Mouse (Mus musculus): ENCODE results near the gene Tmem217. TPM values are rescaled to one million over a fixed set of nuclear protein-coding genes. Genes with fewer than 3 reads are reported as not detected.
"Not testable (repeated sequence)": the region's sequence is repeated elsewhere in the genome, so short reads cannot be mapped to it uniquely, and the experiment has no call there.

Tmem217 gene
- polyA plus RNA-seq, 1 experiment from 2014 or later: 1.2 TPM

DNA sequence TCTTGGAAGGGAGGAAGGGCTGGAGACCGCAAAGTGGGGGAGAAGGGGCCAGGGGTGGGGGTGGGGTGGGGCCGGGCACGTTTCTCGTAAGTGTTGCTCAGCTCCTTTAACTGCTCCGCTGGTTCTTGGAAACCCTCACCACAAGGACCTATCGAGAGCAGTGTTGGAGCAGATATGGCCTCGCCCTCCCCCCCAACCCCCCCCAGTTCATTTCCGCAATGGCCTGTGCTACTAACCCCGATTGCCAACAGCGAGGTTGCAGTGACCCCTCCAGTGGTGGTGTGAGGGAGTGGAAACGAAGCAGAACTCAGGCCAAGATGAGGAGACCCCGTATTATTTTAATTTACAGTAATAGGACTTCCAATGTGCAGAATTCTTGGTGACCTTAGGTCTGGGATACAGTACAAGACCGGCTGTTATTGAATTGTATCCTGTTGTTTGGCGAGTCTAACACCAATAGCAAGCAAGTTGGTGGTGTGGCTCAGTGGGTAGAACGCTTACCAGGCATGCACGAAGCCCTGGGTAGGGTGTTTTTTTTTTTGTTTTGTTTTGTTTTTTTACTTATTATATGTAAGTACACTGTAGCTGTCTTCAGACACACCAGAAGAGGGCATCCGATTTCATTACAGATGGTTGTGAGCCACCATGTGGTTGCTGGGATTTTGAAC, 51.2 kb downstream of the Tmem217 start:
- no peak overlapping the region for H3K4me3 ChIP-seq (replicated peaks)
- no peak overlapping the region for H3K27ac ChIP-seq (replicated peaks)
- H3K27me3 ChIP-seq (replicated peaks): no peaks in the 10 kb centered on the region
- H3K4me2 ChIP-seq: no peak overlapping the region
- H3K4me1 ChIP-seq: peaks cover 9% of the 10 kb centered on the region
- no peaks in the 10 kb centered on the region for H3K9me3 ChIP-seq (replicated peaks)
- ATAC-seq (ENCODE audit: low FRiP score): no peak
- no peak overlapping the region for H3K9ac ChIP-seq (replicated peaks)
- 80% methylated on average over 17 of the region's 17 CpGs for WGBS
- H3K36me3 ChIP-seq: no peaks in the 10 kb centered on the region

DNA sequence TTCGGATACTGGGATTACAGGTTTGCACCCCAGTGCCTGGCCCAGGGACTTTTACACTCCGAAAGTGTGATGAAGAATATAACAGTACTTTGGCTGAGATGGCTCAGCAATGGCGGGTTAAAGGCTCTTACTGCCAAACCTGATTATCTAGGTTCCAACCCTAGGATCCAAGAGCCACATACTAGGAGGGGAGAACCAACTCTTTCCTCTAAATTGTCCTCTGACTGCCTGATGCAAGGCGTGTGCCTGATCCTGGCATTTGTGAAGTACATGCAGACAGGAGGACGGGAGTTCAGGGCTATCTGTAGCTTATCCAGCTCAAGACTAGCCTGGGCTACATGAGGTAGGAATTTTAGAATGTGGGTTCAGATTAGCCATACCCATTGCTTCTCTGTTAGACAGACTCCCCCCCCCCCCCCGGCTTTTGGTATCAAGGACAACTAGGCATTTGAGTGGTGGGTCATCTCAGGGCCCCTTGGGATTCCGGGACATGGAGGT, 51.9 kb downstream of the Tmem217 start:
- no peak for ATAC-seq (ENCODE audit: low FRiP score)
- Histone ChIP-seq H3K4me2 (no peak overlapping the region), H3K36me3 (no peaks in the 10 kb centered on the region), H3K4me1 (peaks cover 9% of the 10 kb centered on the region), H3K27ac (replicated peaks) (no peak overlapping the region), H3K27me3 (replicated peaks) (no peaks in the 10 kb centered on the region), H3K9me3 (replicated peaks) (no peaks in the 10 kb centered on the region), H3K4me3 (replicated peaks) (no peak overlapping the region), H3K9ac (replicated peaks) (no peak overlapping the region)
- 82% methylated on average over 7 of the region's 7 CpGs for WGBS

DNA sequence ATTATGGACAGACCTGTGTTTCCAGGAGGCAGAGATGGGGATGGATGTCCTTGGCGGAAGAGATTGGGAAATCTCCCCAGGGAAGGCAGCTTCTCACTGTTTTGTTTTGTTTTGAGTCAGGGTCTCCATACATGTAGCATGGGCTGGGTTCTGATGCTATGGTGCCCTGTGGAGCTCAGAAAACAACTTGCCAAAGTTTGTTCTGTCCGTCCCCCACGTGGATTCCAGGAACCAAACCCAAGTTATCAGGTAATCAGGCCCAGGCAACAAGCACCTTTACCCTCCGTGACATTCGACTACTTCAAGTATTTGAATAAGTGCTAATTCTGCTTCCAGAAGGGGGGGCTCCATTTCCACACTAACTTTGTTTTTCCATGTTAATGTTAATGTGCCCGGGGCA, 52.7 kb downstream of the Tmem217 start:
- H3K36me3 ChIP-seq: peaks cover 2% of the 10 kb centered on the region; the same call in 1 of the 2 replicates
- H3K4me1 ChIP-seq: peaks cover 9% of the 10 kb centered on the region
- ATAC-seq (ENCODE audit: low FRiP score): no peak
- no peak overlapping the region for H3K4me3 ChIP-seq (replicated peaks)
- H3K9me3 ChIP-seq (replicated peaks): no peaks in the 10 kb centered on the region
- H3K27me3 ChIP-seq (replicated peaks): no peaks in the 10 kb centered on the region
- WGBS: 82% methylated on average over 6 of the region's 6 CpGs
- H3K27ac ChIP-seq (replicated peaks): no peak overlapping the region
- no peak overlapping the region for H3K9ac ChIP-seq (replicated peaks)
- no peak overlapping the region for H3K4me2 ChIP-seq

DNA sequence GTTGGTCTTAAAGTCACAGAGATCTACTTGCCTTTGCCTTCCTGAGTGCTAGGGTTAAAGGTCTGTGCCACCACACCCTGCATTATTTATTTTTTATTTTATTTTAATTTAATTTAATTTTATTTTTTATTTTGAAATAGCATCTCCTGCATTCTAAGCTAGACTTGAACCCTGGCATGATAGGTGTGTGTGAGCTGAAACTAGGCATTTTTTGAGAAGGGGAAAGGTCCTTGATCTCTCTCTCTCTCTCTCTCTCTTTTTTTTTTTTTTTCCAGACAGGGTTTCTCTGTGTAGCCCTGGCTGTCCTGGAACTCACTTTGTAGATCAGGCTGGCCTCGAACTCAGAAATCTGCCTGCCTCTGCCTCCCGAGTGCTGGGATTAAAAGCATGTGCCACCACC, 53.2 kb downstream of the Tmem217 start:
- not testable (repeated sequence) for H3K27me3 ChIP-seq (replicated peaks); H3K27ac ChIP-seq (replicated peaks); H3K4me1 ChIP-seq; H3K9ac ChIP-seq (replicated peaks); H3K4me2 ChIP-seq; H3K36me3 ChIP-seq; ATAC-seq (ENCODE audit: low FRiP score); H3K9me3 ChIP-seq (replicated peaks); H3K4me3 ChIP-seq (replicated peaks)
- 91% methylated on average over 2 of the region's 2 CpGs for WGBS

GRCm38 (mm10) chr17:29498028-29498427, 54.2 kb downstream of the Tmem217 start:
- WGBS: 62% methylated on average over 4 of the region's 4 CpGs
- ATAC-seq (ENCODE audit: low FRiP score): no peak
- H3K4me2 ChIP-seq: no peak overlapping the region
- no peaks in the 10 kb centered on the region for H3K27me3 ChIP-seq (replicated peaks)
- peaks cover 7% of the 10 kb centered on the region; the same call in 1 of the 2 replicates for H3K36me3 ChIP-seq
- no peak overlapping the region for H3K27ac ChIP-seq (replicated peaks)
- no peak overlapping the region for H3K9ac ChIP-seq (replicated peaks)
- no peak overlapping the region for H3K4me3 ChIP-seq (replicated peaks)
- no peaks in the 10 kb centered on the region for H3K9me3 ChIP-seq (replicated peaks)
- peaks cover 13% of the 10 kb centered on the region for H3K4me1 ChIP-seq

DNA sequence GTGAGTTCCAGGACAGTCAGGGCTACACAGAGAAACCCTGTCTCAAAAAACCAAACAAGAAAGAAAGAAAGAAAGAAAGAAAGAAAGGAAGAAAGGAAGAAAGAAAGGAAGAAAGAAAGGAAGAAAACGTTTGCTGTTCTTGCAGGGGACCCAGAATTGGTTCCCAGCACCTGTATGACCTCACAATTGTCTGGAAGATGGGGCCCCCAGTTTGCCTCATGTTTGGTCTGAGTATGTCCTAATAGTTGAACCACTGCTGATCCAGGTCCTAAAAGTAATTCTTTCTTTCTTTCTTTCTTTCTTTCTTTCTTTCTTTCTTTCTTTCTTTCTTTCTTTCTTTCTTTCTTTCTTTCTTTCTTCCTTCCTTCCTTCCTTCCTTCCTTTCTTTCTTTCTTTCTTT, 54.7 kb downstream of the Tmem217 start:
- H3K4me3 ChIP-seq (replicated peaks); H3K27me3 ChIP-seq (replicated peaks); H3K9ac ChIP-seq (replicated peaks); H3K36me3 ChIP-seq; H3K9me3 ChIP-seq (replicated peaks); H3K4me2 ChIP-seq; ATAC-seq (ENCODE audit: low FRiP score); H3K27ac ChIP-seq (replicated peaks): not testable (repeated sequence)
- 72% methylated on average over 1 of the region's 1 CpGs for WGBS
- peaks cover 13% of the 10 kb centered on the region for H3K4me1 ChIP-seq

- Histone ChIP-seq H3K36me3 (peaks cover 7% of the 10 kb centered on the region; the same call in 1 of the 2 replicates), H3K9ac (replicated peaks) (no peak overlapping the region), H3K4me2 (no peak overlapping the region), H3K27ac (replicated peaks) (no peak overlapping the region), H3K4me3 (replicated peaks) (no peak overlapping the region), H3K4me1 (peaks cover 18% of the 10 kb centered on the region), H3K9me3 (replicated peaks) (no peaks in the 10 kb centered on the region), H3K27me3 (replicated peaks) (no peaks in the 10 kb centered on the region)
- ATAC-seq (ENCODE audit: low FRiP score): no peak
- 92% methylated on average over 3 of the region's 3 CpGs for WGBS
Measured at GRCm38 (mm10) chr17:29497071-29497354, 55.2 kb downstream of the Tmem217 start.

DNA sequence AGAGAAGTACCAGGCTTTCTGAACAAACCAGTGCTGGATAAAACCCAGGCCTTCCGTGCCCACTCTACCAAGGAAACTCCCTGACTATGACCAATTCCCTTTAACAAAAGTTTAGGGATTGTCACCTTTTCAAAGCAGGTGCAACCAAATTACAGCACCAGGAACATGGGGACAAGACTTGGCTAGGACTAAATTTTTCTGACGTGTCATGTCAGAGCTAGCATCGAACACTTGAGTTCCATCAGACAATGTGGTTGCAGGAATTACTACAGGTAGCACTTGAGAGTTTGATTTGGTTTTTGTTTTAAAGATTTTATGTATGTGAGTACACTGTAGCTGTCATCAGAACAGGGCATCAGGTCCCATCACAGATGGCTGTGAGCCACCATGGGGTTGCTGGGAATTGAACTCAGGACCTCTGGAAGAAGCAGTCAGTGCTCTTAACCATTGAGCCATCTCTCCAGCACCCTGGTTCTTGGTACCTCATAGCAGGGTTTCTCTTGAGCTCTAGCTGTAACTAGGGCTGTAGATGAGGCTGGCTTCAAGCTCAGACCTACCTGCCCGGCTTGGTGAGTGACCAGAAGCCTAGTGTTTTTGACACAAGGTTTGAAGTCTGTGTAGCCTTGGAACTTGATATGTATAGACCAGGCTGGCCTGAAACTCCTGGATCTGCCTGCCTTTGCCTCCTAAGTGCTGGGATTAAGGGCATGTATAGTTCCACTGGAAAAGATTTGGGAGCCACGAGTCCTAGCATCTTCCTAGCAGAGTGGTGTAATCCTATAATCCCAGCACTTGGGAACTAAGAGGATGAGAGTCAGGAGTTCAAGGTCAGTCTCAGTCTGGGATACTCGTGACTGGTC, 55.7 kb downstream of the Tmem217 start:
- Histone ChIP-seq H3K27me3 (replicated peaks) (no peaks in the 10 kb centered on the region), H3K36me3 (peaks cover 7% of the 10 kb centered on the region; the same call in 1 of the 2 replicates), H3K4me2 (no peak overlapping the region), H3K4me3 (replicated peaks) (no peak overlapping the region), H3K27ac (replicated peaks) (no peak overlapping the region), H3K9me3 (replicated peaks) (no peaks in the 10 kb centered on the region), H3K9ac (replicated peaks) (no peak overlapping the region), H3K4me1 (peaks cover 23% of the 10 kb centered on the region)
- ATAC-seq (ENCODE audit: low FRiP score): no peak
- 81% methylated on average over 6 of the region's 6 CpGs for WGBS

- peaks cover 7% of the 10 kb centered on the region; the same call in 1 of the 2 replicates for H3K36me3 ChIP-seq
- H3K9me3 ChIP-seq (replicated peaks): no peaks in the 10 kb centered on the region
- H3K9ac ChIP-seq (replicated peaks): no peak overlapping the region
- ATAC-seq (ENCODE audit: low FRiP score): no peak
- peaks cover 23% of the 10 kb centered on the region for H3K4me1 ChIP-seq
- no peaks in the 10 kb centered on the region for H3K27me3 ChIP-seq (replicated peaks)
- no peak overlapping the region for H3K27ac ChIP-seq (replicated peaks)
- no peak overlapping the region for H3K4me3 ChIP-seq (replicated peaks)
- WGBS: 62% methylated on average over 7 of the region's 8 CpGs
- no peak overlapping the region for H3K4me2 ChIP-seq
Measured at GRCm38 (mm10) chr17:29494732-29495076, 57.5 kb downstream of the Tmem217 start.

- peaks cover 26% of the 10 kb centered on the region for H3K4me1 ChIP-seq
- no peak overlapping the region for H3K4me3 ChIP-seq (replicated peaks)
- no peaks in the 10 kb centered on the region for H3K27me3 ChIP-seq (replicated peaks)
- no peak overlapping the region for H3K9ac ChIP-seq (replicated peaks)
- H3K27ac ChIP-seq (replicated peaks): no peak overlapping the region
- H3K36me3 ChIP-seq: peaks cover 7% of the 10 kb centered on the region; the same call in 1 of the 2 replicates
- H3K9me3 ChIP-seq (replicated peaks): no peaks in the 10 kb centered on the region
- ATAC-seq (ENCODE audit: low FRiP score): no peak
- no peak overlapping the region for H3K4me2 ChIP-seq
- 72% methylated on average over 10 of the region's 10 CpGs for WGBS
Measured at GRCm38 (mm10) chr17:29494062-29494731, 58.0 kb downstream of the Tmem217 start.

- Histone ChIP-seq H3K36me3 (peaks cover 7% of the 10 kb centered on the region; the same call in 1 of the 2 replicates), H3K9me3 (replicated peaks) (no peaks in the 10 kb centered on the region), H3K9ac (replicated peaks) (no peak overlapping the region), H3K27ac (replicated peaks) (no peak overlapping the region), H3K4me3 (replicated peaks) (no peak overlapping the region; the same call in 1 of the 2 replicates), H3K4me2 (peak overlapping the region; percentile 74), H3K4me1 (peaks cover 33% of the 10 kb centered on the region), H3K27me3 (replicated peaks) (no peaks in the 10 kb centered on the region)
- 74% methylated on average over 11 of the region's 11 CpGs for WGBS
- no peak for ATAC-seq (ENCODE audit: low FRiP score)
Measured at GRCm38 (mm10) chr17:29493461-29493980, 58.7 kb downstream of the Tmem217 start.
